Mouse (Mus musculus): ENCODE results near the gene Uba3. TPM values are rescaled to one million over a fixed set of nuclear protein-coding genes. Genes with fewer than 3 reads are reported as not detected.

The Uba3 gene
- total and polyA plus RNA-seq, 2 experiments from 2014 or later = 54.5 to 63.9 TPM

DNA sequence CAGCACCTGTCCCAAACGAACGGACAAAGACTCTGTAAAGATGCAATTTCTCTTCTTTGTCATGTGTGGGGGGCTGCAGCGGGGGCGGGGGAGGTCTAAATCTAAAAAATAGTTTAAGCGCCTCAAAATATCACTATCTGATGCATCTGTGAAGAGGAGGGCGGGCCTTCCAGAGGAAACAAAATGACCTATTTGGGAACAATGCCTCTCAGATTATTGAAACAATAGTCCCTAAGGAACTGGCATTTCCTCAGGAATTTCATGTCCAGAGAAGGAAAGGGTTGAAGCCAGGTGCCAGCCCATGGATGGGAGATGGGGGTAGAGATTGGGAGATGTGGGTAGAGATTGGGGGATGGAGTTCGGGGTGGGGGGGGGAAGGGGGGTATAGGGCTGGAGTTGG lies 63.6 kb downstream of the Uba3 start:
- H3K9me3 ChIP-seq (ENCODE audit: low read length) = no peaks in the 10 kb centered on the region
- peaks cover 11% of the 10 kb centered on the region; the same call in 1 of the 2 replicates for H3K36me3 ChIP-seq (ENCODE audit: insufficient read depth, low read length)
- no peak for ATAC-seq (ENCODE audit: low FRiP score)
- no peak overlapping the region for H3K27ac ChIP-seq (ENCODE audit: low read depth, low read length)
- H3K4me3 ChIP-seq (ENCODE audit: low read depth, low read length) = no peak overlapping the region
- WGBS = 89% methylated on average over 7 of the region's 7 CpGs
- no peaks in the 10 kb centered on the region for H3K4me1 ChIP-seq (ENCODE audit: insufficient read depth, low read length)
- H3K27me3 ChIP-seq (ENCODE audit: insufficient read depth, low read length) = no peaks in the 10 kb centered on the region
- no peak for TF ChIP-seq CTCF (IDR thresholded peaks at IDR 0.05)
- no peak overlapping the region for H3K4me2 ChIP-seq (ENCODE audit: low read depth, low read length, poor library complexity, severe bottlenecking)
- H3K9ac ChIP-seq (replicated peaks; ENCODE audit: low read length, poor library complexity, severe bottlenecking) = no peak overlapping the region
- DNase-seq (ENCODE audit: low spot score) = no peak

Other genes with a start within 250 kb of the Uba3 start
- 4.0 and 5.7 TPM in 2 replicates for gene Fam19a4, start 145.2 kb downstream of the Uba3 start, total RNA-seq (2014; rRNA removed)
- 4.6 and 4.8 TPM in 2 replicates for gene Fam19a4, start 145.2 kb downstream of the Uba3 start, polyA plus RNA-seq (2015; fragmentation: Nextera tagmentation; extraction: Ambion mirVana)
- gene Eogt, start 56.5 kb downstream of the Uba3 start, total RNA-seq (2014; rRNA removed) = 25.2 and 25.8 TPM in 2 replicates
- gene Eogt, start 56.5 kb downstream of the Uba3 start, polyA plus RNA-seq (2015; fragmentation: Nextera tagmentation; extraction: Ambion mirVana) = 9.9 and 11.7 TPM in 2 replicates
- 23.4 and 26.2 TPM in 2 replicates for gene Tmf1, start 26.5 kb downstream of the Uba3 start, total RNA-seq (2014; rRNA removed)
- 44.1 and 51.4 TPM in 2 replicates for gene Tmf1, start 26.5 kb downstream of the Uba3 start, polyA plus RNA-seq (2015; fragmentation: Nextera tagmentation; extraction: Ambion mirVana)
- 115 and 118 TPM in 2 replicates for gene Arl6ip5, start 5.0 kb upstream of the Uba3 start, total RNA-seq (2014; rRNA removed)
- 151 and 153 TPM in 2 replicates for gene Arl6ip5, start 5.0 kb upstream of the Uba3 start, polyA plus RNA-seq (2015; fragmentation: Nextera tagmentation; extraction: Ambion mirVana)
- gene Lmod3, start 47.1 kb upstream of the Uba3 start, total RNA-seq (2014; rRNA removed) = not detected in 2 replicates
- gene Lmod3, start 47.1 kb upstream of the Uba3 start, polyA plus RNA-seq (2015; fragmentation: Nextera tagmentation; extraction: Ambion mirVana) = not detected in 2 replicates

All from midbrain, postnatal 0 days (tissue).